15 mouse cellular contexts compared by ENCODE assay signal in the genomic region with DNA sequence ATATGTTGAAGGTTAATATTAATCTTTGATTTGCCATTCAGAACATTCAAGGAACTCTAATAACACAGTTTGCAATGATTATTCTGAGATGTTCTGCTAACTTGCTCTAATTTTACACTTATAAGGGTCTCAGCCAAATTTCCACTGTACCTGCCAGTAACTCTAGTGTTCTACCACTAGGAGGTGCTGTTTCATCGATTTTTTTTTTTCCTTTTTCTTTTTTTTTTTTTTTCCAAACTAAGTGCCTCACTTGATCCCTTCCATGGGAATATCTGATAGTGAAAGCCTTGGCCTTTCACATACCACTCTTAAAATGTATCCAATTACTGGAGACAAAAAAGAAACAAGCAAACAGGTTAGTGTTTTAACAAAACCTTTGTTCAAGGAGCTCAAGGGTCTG. TPM values are rescaled to one million over a fixed set of nuclear protein-coding genes. Genes with fewer than 3 reads are reported as not detected.
DNase-seq lines count a peak whose midpoint lies in the region; ATAC-seq and TF ChIP-seq lines count a peak whose summit lies in the region.
"Had no signal": no experiment of that assay in that cellular context is flagged by ENCODE, and none has a peak within 500 bp of the region (broad histone marks: within the 10 kb centered on the region; RNA-seq: fewer than 3 reads in every experiment).

No protein-coding gene starts in this region.

- TF ChIP-seq EP300 in liver, embryonic 14.5 days (IDR thresholded peaks at IDR 0.05; ENCODE audit: low read depth), result no peak

- no peak for ATAC-seq in liver, embryonic 14.5 days (ENCODE audit: insufficient read depth)
- no peak for ATAC-seq in inflammation-experienced regulatory T-cells, adult 6 months

- no peak overlapping the region for H3K9ac ChIP-seq in liver, embryonic 14.5 days (replicated peaks)
- H3K9ac ChIP-seq: hindbrain, embryonic 12.5 days had no signal

- H3K36me3 ChIP-seq in liver, embryonic 14.5 days (replicated peaks; ENCODE audit: control insufficient read depth, insufficient read depth, low read depth), result no peaks in the 10 kb centered on the region
- H3K36me3 ChIP-seq: hindbrain, embryonic 12.5 days had no signal

- H3K4me2 ChIP-seq in liver, embryonic 14.5 days (ENCODE audit: low read depth), result no peak overlapping the region
- H3K4me2 ChIP-seq: hindbrain, embryonic 12.5 days had no signal

- H3K27me3 ChIP-seq in liver, embryonic 14.5 days (ENCODE audit: control insufficient read depth, insufficient read depth, low read length), result no peaks in the 10 kb centered on the region
- H3K27me3 ChIP-seq: hindbrain, embryonic 12.5 days had no signal

- no peak overlapping the region for H3K4me3 ChIP-seq in liver, embryonic 14.5 days (ENCODE audit: insufficient read depth in 1 of 2, low read depth in 2 of 2, low read length in 2 of 2)
- H3K4me3 ChIP-seq: hindbrain, embryonic 12.5 days had no signal

- DNase-seq in cerebellum, adult 9-10 months, result peak; percentile 35
- DNase-seq in cerebellum, adult 11 months, result no peak
- no peak for DNase-seq in liver, embryonic 14.5 days (ENCODE audit: low read depth in 3 of 3, low spot score in 3 of 3)
- DNase-seq in liver (no peak), ZHBTc4 (ENCODE audit: low read depth, low spot score) (peak; percentile 40)
- DNase-seq in mesoderm, embryonic 11.5 days (ENCODE audit: low read depth, low spot score), result peak; percentile 40
- no peak for DNase-seq in lung, postnatal 4 days
- DNase-seq: adrenal gland, postnatal 14 days; B cell, adult 2 months; gastrocnemius, postnatal 10 days; layer of hippocampus, adult 9-11 months; lung, adult 18-20 months; right cerebral cortex, postnatal 25 days had no signal

- 0 out of 4 replicates have a peak, but pooled peaks cover 0 to under 1% of the 10 kb centered on the region in 2 experiments for H3K4me1 ChIP-seq in liver, embryonic 14.5 days (replicated peaks; ENCODE audit: control insufficient read depth in 2 of 2, insufficient read depth in 2 of 2, low read length in 1 of 2)
- H3K4me1 ChIP-seq: hindbrain, embryonic 12.5 days had no signal

- peak; percentile 57; the same call in 1 of the 2 replicates for TF ChIP-seq CTCF in liver, embryonic 14.5 days (IDR thresholded peaks at IDR 0.05; ENCODE audit: low read depth)

- H3K27ac ChIP-seq in liver, embryonic 14.5 days, result no peak overlapping the region
- H3K27ac ChIP-seq: hindbrain, embryonic 12.5 days had no signal

- no peaks in the 10 kb centered on the region for H3K9me3 ChIP-seq in liver, embryonic 14.5 days (ENCODE audit: control insufficient read depth, low read length)
- H3K9me3 ChIP-seq: hindbrain, embryonic 12.5 days had no signal

- WGBS in liver, embryonic 14.5 days (ENCODE audit: insufficient replicate concordance), result 3% methylated on average over 1 of the region's 1 CpGs

RNA-seq across cellular contexts. Expression of a gene that starts 6.3 kb away (rescaled TPM):
- 3.4 and 4.9 TPM in 2 replicates for polyA plus RNA-seq in liver, embryonic 14.5 days (2012; rRNA removed)
- polyA plus RNA-seq in liver, embryonic 14.5 days (2014; fragmentation: Nextera tagmentation; extraction: Ambion mirVana), result 8.0 and 8.6 TPM in 2 replicates
- polyA plus RNA-seq in inflammation-experienced regulatory T-cells, adult 6 months (2017; shearing (Covaris generic)), result 10 to 100 TPM in 2 of 3 experiments, 1 to 10 TPM in 1; 9.5 to 11.8 (median 11.2) TPM

RNA-seq across cellular contexts. Expression of a gene that starts 38.0 kb away (rescaled TPM):
- 0.18 and 0.24 TPM in 2 replicates for polyA plus RNA-seq in liver, embryonic 14.5 days (2012; rRNA removed)
- 0.11 and 0.28 TPM in 2 replicates for polyA plus RNA-seq in liver, embryonic 14.5 days (2014; fragmentation: Nextera tagmentation; extraction: Ambion mirVana)
- polyA plus RNA-seq in inflammation-experienced regulatory T-cells, adult 6 months (2017; shearing (Covaris generic)), result under 1 TPM; 0.21 to 0.40 (median 0.32) TPM

Comparison
In these comparisons a context has a peak if more than half of its experiments do, and no peak if none do; other contexts are left out.
1. DNase-seq: peak in cerebellum, adult 9-10 months (single experiment), ZHBTc4 (single experiment) and mesoderm, embryonic 11.5 days (single experiment); none in cerebellum, adult 11 months (single experiment), liver, embryonic 14.5 days (0 of 3), liver (single experiment) and lung, postnatal 4 days (0 of 2).